Mouse (Mus musculus): ENCODE results near the gene Nup210. TPM values are rescaled to one million over a fixed set of nuclear protein-coding genes. Genes with fewer than 3 reads are reported as not detected.

Gene Nup210
- polyA plus RNA-seq, 1 experiment = 24.0 TPM

- no peak for TF ChIP-seq GATA1 (IDR thresholded peaks at IDR 0.05; ENCODE audit: low read length)
Observed at GRCm38 (mm10) chr6:91092216-91092899, 24.3 kb downstream of the Nup210 start.

GRCm38 (mm10) chr6:91085114-91085892 is 31.3 kb downstream of the Nup210 start:
- TF ChIP-seq GATA1 (IDR thresholded peaks at IDR 0.05; ENCODE audit: low read length) = no peak

GRCm38 (mm10) chr6:91080033-91080432 is 36.6 kb downstream of the Nup210 start:
- no peak for TF ChIP-seq GATA1 (IDR thresholded peaks at IDR 0.05; ENCODE audit: low read length)

- TF ChIP-seq GATA1 (IDR thresholded peaks at IDR 0.05; ENCODE audit: low read length) = no peak
Observed at GRCm38 (mm10) chr6:91076249-91076648, 40.4 kb downstream of the Nup210 start.

GRCm38 (mm10) chr6:91068511-91068910 is 48.1 kb downstream of the Nup210 start:
- no peak for TF ChIP-seq GATA1 (IDR thresholded peaks at IDR 0.05; ENCODE audit: low read length)

DNA sequence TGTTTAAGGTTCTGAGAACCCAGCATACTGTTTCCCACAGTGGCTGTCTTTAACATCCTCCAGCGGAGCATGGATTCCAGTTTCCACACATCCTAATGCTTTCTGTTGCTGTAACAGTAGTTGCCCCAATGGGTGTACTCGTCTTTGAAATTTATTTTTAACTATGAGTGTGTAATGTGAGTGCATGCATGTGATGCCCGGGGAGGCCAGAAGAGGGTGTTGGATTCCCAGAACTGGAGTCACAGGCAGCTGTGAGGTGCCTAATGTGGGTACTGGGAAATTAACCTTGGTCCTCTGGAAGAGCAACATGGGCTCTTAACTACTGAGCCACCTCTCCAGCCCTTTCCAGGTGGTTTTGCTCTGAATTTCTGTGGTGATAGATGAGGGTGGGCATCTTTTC is 49.6 kb downstream of the Nup210 start:
- TF ChIP-seq GATA1 (IDR thresholded peaks at IDR 0.05; ENCODE audit: low read length) = no peak

DNA sequence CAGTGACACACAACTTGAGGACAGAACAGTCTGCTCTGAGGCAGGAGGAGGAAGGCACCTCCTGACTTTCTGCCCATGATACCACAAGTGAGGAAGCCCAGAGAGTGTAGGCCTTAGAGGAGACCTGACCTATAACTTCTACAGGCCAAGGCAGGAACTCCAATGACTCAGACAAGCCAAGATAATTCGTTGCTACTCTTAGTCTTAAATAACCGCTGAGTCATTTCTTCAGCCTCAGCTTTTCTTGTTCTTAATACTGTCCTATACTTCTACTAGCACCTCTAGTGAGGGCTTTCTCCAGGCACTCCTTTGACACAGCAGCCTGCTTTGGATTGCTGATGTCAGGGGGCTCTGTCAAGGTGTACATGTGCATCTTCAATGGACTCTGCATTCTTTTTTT is 55.3 kb downstream of the Nup210 start:
- no peak for TF ChIP-seq GATA1 (IDR thresholded peaks at IDR 0.05; ENCODE audit: low read length)

- TF ChIP-seq GATA1 (IDR thresholded peaks at IDR 0.05; ENCODE audit: low read length) = no peak
Observed at GRCm38 (mm10) chr6:91059711-91060110, 56.9 kb downstream of the Nup210 start.

DNA sequence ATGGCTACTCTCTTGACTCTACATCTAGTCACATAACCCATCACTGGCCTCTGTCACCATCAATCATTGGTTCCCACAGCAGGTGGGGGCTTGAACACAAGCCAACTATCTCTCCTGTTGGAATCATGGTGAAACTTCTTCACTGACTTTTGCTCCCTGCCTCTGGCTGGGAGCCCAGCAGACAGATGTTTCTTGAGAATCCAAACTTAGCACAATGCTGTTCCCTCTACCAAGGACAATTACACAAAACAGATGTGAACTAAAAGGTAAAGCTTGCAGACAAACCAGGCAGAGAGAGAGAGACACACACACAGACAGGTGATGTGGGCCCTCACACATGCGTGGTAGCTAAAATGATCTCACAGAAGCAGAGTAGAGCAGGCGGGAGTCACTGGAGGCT is 58.6 kb downstream of the Nup210 start:
- no peak for TF ChIP-seq GATA1 (IDR thresholded peaks at IDR 0.05; ENCODE audit: low read length)

- TF ChIP-seq GATA1 (IDR thresholded peaks at IDR 0.05; ENCODE audit: low read length) = no peak
Observed at GRCm38 (mm10) chr6:91056348-91056747, 60.3 kb downstream of the Nup210 start.

GRCm38 (mm10) chr6:91052572-91052971 is 64.1 kb downstream of the Nup210 start:
- no peak for TF ChIP-seq GATA1 (IDR thresholded peaks at IDR 0.05; ENCODE audit: low read length)

DNA sequence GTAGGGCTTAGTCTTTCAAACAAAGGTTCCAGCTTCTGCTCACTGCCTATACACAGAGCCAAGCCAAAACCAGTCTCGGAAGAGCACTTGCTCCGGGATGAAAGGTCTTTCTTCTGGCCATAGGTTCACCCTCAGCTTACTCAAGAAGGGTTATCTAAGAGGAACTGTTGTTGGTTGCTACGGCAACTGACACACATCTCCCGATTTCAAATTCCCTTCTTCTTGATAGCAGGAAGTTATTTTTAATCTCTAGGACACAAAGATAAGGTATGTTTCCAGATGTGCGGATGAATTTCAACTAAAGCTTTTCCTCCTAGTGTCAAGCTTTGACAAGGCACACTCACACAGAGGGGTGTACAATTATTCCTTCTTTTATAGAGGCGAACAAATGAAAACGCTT is 68.6 kb downstream of the Nup210 start:
- no peak for TF ChIP-seq GATA1 (IDR thresholded peaks at IDR 0.05; ENCODE audit: low read length)

DNA sequence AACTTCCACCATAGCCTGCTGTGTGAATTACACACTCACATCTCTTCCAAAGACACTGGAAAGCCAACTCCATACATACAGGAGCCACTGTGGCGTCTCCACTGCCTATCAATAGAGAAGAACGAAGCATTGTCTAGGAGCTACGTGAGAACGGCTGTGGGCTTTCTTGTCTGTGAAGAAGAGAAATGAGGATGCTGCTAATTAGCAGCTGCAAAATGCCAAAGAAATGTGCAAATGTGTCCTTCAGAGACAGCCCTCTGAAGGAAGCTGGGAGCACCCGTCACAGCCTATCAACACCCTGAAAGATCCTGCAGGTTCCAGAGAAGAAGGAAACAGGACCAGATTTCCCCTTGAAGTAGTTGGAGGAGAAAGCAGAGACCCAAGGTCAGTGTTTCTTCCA is 69.2 kb downstream of the Nup210 start:
- no peak for TF ChIP-seq GATA1 (IDR thresholded peaks at IDR 0.05; ENCODE audit: low read length)

DNA sequence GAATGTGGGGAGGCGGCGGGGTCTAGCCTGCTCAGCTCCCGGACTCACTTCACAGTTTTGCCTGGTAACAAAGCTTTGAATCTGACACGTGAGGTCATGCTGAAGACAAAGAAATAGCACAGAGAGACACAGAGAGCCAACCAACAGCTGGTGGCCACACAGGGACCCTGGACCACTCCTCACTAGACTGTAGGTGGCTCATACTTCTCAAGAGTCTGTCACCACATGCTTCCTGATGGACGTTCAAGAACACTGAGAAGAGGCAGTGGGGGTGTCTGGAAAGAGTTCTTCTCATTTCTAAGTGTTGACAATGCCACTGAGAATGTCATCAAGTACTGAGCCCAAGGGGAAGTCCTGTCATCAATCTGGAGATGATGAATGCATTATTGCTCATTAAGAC is 70.4 kb downstream of the Nup210 start:
- TF ChIP-seq GATA1 (IDR thresholded peaks at IDR 0.05; ENCODE audit: low read length) = no peak

- TF ChIP-seq GATA1 (IDR thresholded peaks at IDR 0.05; ENCODE audit: low read length) = no peak
Observed at GRCm38 (mm10) chr6:91044628-91045331, 71.8 kb downstream of the Nup210 start.

- no peak for TF ChIP-seq GATA1 (IDR thresholded peaks at IDR 0.05; ENCODE audit: low read length)
Observed at GRCm38 (mm10) chr6:91041287-91041686, 75.3 kb downstream of the Nup210 start.

Measured in G1E-ER4 (cell line).